Mouse (Mus musculus): ENCODE data around the gene Eppin.

- no peak for TF ChIP-seq POLR2A (IDR thresholded peaks at IDR 0.05; ENCODE audit: borderline replicate concordance, insufficient read depth, low read length)
- no peak for TF ChIP-seq CTCF (IDR thresholded peaks at IDR 0.05; ENCODE audit: borderline replicate concordance, insufficient read depth, low read depth, low read length)
Measured at GRCm38 (mm10) chr2:164566997-164567396, 26.4 kb downstream of the Eppin start.
